Mouse (Mus musculus): ENCODE data around the gene Cpeb4. TPM values are rescaled to one million over a fixed set of nuclear protein-coding genes. Genes with fewer than 3 reads are reported as not detected.
A peak's percentile ranks its signal among the peaks of the same experiment; 100 is the strongest.

Cpeb4 gene
- 23.6 and 28.8 TPM in 2 replicates for polyA plus RNA-seq (2012; rRNA removed)

- no peaks in the 10 kb centered on the region for H3K27me3 ChIP-seq (ENCODE audit: control insufficient read depth, insufficient read depth, low read length)
- H3K36me3 ChIP-seq (ENCODE audit: control insufficient read depth, insufficient read depth, low read length) = no peaks in the 10 kb centered on the region; the same call in 1 of the 2 replicates
- H3K4me3 ChIP-seq (ENCODE audit: control insufficient read depth, low read depth, low read length) = peak within 1 kb of the TSS; percentile 97
- peaks cover 4% of the 10 kb centered on the region; the same call in 1 of the 2 replicates for H3K4me1 ChIP-seq (ENCODE audit: control insufficient read depth, insufficient read depth, low read length)
- H3K27ac ChIP-seq (ENCODE audit: control insufficient read depth, insufficient read depth, low read depth, low read length) = peak within 1 kb of the TSS; percentile 85
- TF ChIP-seq CTCF (IDR thresholded peaks at IDR 0.05; ENCODE audit: control insufficient read depth, insufficient read depth, insufficient replicate concordance, low read depth, low read length) = no peak
- TF ChIP-seq POLR2A (IDR thresholded peaks at IDR 0.05; ENCODE audit: control insufficient read depth, low read depth, low read length) = no peak
Measured at GRCm38 (mm10) chr11:31871911-31872310, at the start of gene Cpeb4. TSS of gene Cpeb4 (plus strand) at chr11:31872211.

DNA sequence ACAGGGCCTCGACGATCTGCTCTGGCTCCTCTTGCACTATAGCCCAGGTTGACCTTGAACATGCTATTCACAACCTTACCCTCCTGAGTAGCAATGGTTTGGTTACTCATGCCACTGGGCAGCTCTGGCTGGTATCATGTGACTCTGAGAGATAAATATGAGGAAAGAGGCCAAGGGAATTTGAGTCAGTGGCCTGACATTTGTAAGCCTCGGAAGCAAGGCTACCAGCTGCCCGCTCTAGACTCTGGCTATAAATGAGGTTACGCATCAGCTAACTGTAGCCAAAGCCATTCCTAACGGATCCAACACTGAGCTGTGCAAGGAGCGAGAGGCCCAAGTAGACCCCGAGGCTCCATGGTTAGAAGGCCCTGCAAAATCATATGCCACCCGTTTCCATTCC, 49.5 kb upstream of the Cpeb4 start:
- peaks cover 13% of the 10 kb centered on the region for H3K4me1 ChIP-seq (ENCODE audit: control insufficient read depth, insufficient read depth, low read length)
- TF ChIP-seq CTCF (IDR thresholded peaks at IDR 0.05; ENCODE audit: control insufficient read depth, insufficient read depth, insufficient replicate concordance, low read depth, low read length) (no peak), POLR2A (IDR thresholded peaks at IDR 0.05; ENCODE audit: control insufficient read depth, low read depth, low read length) (no peak)
- H3K27me3 ChIP-seq (ENCODE audit: control insufficient read depth, insufficient read depth, low read length) = no peaks in the 10 kb centered on the region
- H3K4me3 ChIP-seq (ENCODE audit: control insufficient read depth, low read depth, low read length) = peak overlapping the region; percentile 58
- H3K27ac ChIP-seq (ENCODE audit: control insufficient read depth, insufficient read depth, low read depth, low read length) = no peak overlapping the region
- no peaks in the 10 kb centered on the region for H3K36me3 ChIP-seq (ENCODE audit: control insufficient read depth, insufficient read depth, low read length)

DNA sequence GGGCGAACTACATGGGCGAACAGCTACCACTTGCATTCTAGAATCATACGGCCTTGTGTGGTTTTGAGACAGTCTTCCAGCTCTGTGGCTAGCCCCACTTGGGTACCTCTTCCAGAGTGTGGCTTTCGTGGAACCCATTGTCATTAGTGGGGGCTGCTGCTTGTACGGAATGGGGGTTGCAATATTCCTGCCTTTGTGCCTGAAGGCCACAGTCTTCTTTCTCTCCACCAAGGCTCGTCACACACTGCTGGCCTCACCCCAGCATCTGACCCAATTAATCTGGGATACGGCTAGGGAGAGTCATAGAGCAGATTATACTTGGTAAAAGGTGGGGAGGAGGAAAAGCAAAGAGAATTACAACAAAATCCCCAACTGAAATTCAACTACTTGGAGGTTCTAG, 48.5 kb upstream of the Cpeb4 start:
- no peaks in the 10 kb centered on the region for H3K27me3 ChIP-seq (ENCODE audit: control insufficient read depth, insufficient read depth, low read length)
- H3K27ac ChIP-seq (ENCODE audit: control insufficient read depth, insufficient read depth, low read depth, low read length) = no peak overlapping the region
- no peaks in the 10 kb centered on the region for H3K36me3 ChIP-seq (ENCODE audit: control insufficient read depth, insufficient read depth, low read length)
- peaks cover 13% of the 10 kb centered on the region for H3K4me1 ChIP-seq (ENCODE audit: control insufficient read depth, insufficient read depth, low read length)
- H3K4me3 ChIP-seq (ENCODE audit: control insufficient read depth, low read depth, low read length) = no peak overlapping the region
- no peak for TF ChIP-seq POLR2A (IDR thresholded peaks at IDR 0.05; ENCODE audit: control insufficient read depth, low read depth, low read length)
- TF ChIP-seq CTCF (IDR thresholded peaks at IDR 0.05; ENCODE audit: control insufficient read depth, insufficient read depth, insufficient replicate concordance, low read depth, low read length) = no peak

DNA sequence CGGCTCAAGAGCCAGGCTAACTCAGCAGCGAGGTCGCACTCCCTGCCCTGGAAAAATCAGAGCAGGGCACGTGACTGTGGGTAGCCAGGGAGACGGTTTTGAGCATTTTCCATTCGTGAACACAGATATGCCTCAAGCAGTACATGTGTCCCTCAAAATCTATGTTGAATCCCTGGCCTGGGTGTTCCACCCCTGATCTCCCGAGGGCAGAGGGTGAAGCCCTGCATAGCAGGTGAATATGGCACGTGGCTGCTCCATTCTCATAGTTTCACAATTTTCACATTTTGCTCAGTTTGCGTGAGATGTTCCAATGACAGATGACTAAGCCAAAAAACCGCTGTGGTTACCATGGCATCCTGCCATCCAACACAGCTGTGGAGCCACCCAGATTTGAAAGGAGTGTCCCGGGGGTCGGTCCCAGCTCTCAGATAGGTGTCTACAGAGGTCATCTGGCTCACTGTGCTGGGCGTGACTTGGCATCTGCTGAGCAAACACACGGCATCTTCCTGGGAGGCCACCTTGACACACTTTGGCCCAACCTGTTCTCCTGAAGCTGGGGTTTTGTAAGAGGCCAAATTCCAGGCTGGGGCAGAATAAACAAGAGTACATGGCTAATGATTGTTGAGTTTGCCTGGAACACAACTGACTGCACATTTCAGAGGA, 47.4 kb upstream of the Cpeb4 start:
- peaks cover 13% of the 10 kb centered on the region for H3K4me1 ChIP-seq (ENCODE audit: control insufficient read depth, insufficient read depth, low read length)
- no peaks in the 10 kb centered on the region for H3K27me3 ChIP-seq (ENCODE audit: control insufficient read depth, insufficient read depth, low read length)
- no peak overlapping the region for H3K27ac ChIP-seq (ENCODE audit: control insufficient read depth, insufficient read depth, low read depth, low read length)
- no peak overlapping the region for H3K4me3 ChIP-seq (ENCODE audit: control insufficient read depth, low read depth, low read length)
- TF ChIP-seq POLR2A (IDR thresholded peaks at IDR 0.05; ENCODE audit: control insufficient read depth, low read depth, low read length) (no peak), CTCF (IDR thresholded peaks at IDR 0.05; ENCODE audit: control insufficient read depth, insufficient read depth, insufficient replicate concordance, low read depth, low read length) (no peak)
- no peaks in the 10 kb centered on the region for H3K36me3 ChIP-seq (ENCODE audit: control insufficient read depth, insufficient read depth, low read length)

DNA sequence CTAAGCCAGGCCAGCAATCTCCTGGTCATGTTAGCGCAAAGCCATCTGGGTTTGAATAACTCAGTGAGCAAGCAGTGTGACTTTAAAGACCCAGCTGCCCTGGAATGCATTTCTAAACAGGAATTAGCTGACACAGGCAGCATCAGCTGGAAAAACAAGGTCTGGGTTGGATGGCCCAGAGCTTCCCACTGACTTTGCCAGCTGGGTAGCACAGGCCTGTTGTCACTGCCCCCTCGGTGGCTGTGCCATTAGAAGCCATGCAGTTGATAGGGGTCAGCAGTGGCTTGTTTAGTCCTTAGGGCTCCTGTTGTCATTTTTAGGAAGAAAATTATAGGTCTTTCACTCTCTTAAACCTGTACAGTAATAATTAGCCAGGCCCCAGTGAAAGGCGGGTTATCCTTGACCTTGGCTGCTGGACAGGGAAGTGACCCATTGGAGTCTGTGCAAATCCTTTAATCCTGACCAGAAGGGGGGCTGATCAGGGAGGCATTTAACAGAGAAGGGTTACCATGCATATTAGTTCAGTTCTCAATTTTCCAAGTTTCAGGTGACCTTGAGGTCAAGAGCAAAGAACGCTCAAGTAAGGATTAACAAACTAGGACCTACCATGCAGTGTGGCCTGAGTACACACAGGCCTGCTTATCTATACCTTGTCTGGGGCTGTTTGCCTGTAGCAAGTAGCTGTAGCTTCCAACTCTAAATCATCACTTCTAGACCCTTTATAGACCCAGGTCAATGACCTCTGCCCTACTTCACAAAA, 43.8 kb upstream of the Cpeb4 start:
- no peak overlapping the region for H3K4me3 ChIP-seq (ENCODE audit: control insufficient read depth, low read depth, low read length)
- H3K4me1 ChIP-seq (ENCODE audit: control insufficient read depth, insufficient read depth, low read length) = peaks cover 4% of the 10 kb centered on the region; the same call in 1 of the 2 replicates
- H3K27ac ChIP-seq (ENCODE audit: control insufficient read depth, insufficient read depth, low read depth, low read length) = no peak overlapping the region
- TF ChIP-seq POLR2A (IDR thresholded peaks at IDR 0.05; ENCODE audit: control insufficient read depth, low read depth, low read length) (no peak), CTCF (IDR thresholded peaks at IDR 0.05; ENCODE audit: control insufficient read depth, insufficient read depth, insufficient replicate concordance, low read depth, low read length) (no peak)
- no peaks in the 10 kb centered on the region for H3K36me3 ChIP-seq (ENCODE audit: control insufficient read depth, insufficient read depth, low read length)
- H3K27me3 ChIP-seq (ENCODE audit: control insufficient read depth, insufficient read depth, low read length) = no peaks in the 10 kb centered on the region

DNA sequence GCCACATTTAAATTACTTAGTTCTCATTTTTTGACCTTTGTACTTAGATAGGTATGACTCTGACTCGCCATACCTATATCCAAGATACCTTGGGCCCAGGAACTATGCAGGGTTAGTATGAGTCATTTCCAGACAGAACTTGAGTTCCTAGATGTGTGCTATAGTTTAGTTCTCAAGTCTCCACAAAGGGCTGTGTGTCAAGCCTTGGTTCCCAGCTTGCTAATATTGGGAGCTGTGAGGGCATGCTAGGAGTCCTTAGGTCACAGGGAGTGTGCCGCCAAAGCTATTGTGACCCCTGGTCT, 43.3 kb upstream of the Cpeb4 start:
- Histone ChIP-seq H3K27ac (ENCODE audit: control insufficient read depth, insufficient read depth, low read depth, low read length) (no peak overlapping the region), H3K36me3 (ENCODE audit: control insufficient read depth, insufficient read depth, low read length) (no peaks in the 10 kb centered on the region), H3K4me3 (ENCODE audit: control insufficient read depth, low read depth, low read length) (no peak overlapping the region), H3K27me3 (ENCODE audit: control insufficient read depth, insufficient read depth, low read length) (no peaks in the 10 kb centered on the region), H3K4me1 (ENCODE audit: control insufficient read depth, insufficient read depth, low read length) (peaks cover 2% of the 10 kb centered on the region; the same call in 1 of the 2 replicates)
- no peak for TF ChIP-seq POLR2A (IDR thresholded peaks at IDR 0.05; ENCODE audit: control insufficient read depth, low read depth, low read length)
- TF ChIP-seq CTCF (IDR thresholded peaks at IDR 0.05; ENCODE audit: control insufficient read depth, insufficient read depth, insufficient replicate concordance, low read depth, low read length) = no peak
